Mouse (Mus musculus) midbrain, embryonic 13.5 days (tissue): ENCODE data around the gene Cdk5rap2. TPM values are rescaled to one million over a fixed set of nuclear protein-coding genes. Genes with fewer than 3 reads are reported as not detected.
A peak's percentile ranks its signal among the peaks of the same experiment; 100 is the strongest.

ENCODE experiments used
- ATAC-seq: fragments of 200-750 bp; cut with Nextera tagmentation; 2 replicates; pipeline ENCODE4 v1.8.0; 2017; ENCODE audit warnings: mild to moderate bottlenecking, moderate TSS enrichment, moderate library complexity
- H3K27ac ChIP-seq: fragments of 300-500 bp; sonication (generic); 2 replicates; pipeline ENCODE4 v1.5.1; 2015; ENCODE audit warnings: inconsistent platforms, mild to moderate bottlenecking, moderate library complexity
- H3K27me3 ChIP-seq: fragments of 300-500 bp; sonication (generic); 2 replicates; pipeline ENCODE4 v1.6.1; 2015; ENCODE audit warnings: mild to moderate bottlenecking, inconsistent platforms
- H3K36me3 ChIP-seq: fragments of 300-500 bp; sonication (generic); 2 replicates; pipeline ENCODE4 v1.6.1; 2015; ENCODE audit warnings: mild to moderate bottlenecking, inconsistent platforms
- H3K4me1 ChIP-seq: fragments of 300-500 bp; sonication (generic); replicated peaks from 2 replicates; pipeline ENCODE4 v1.6.1; 2015; ENCODE audit warnings: inconsistent platforms
- H3K4me2 ChIP-seq: fragments of 300-500 bp; sonication (generic); replicated peaks from 2 replicates; pipeline ENCODE4 v1.6.1; 2015; ENCODE audit warnings: moderate library complexity, mild to moderate bottlenecking, inconsistent platforms
- H3K4me3 ChIP-seq: fragments of 300-500 bp; sonication (generic); replicated peaks from 2 replicates; pipeline ENCODE4 v1.5.1; 2015; ENCODE audit warnings: mild to moderate bottlenecking, inconsistent platforms
- H3K9ac ChIP-seq: fragments of 300-500 bp; sonication (generic); replicated peaks from 2 replicates; pipeline ENCODE4 v1.6.1; 2015; ENCODE audit warnings: mild to moderate bottlenecking, inconsistent platforms
- H3K9me3 ChIP-seq: fragments of 300-500 bp; sonication (generic); 2 replicates; pipeline ENCODE4 v1.6.1; 2016; ENCODE audit warnings: mild to moderate bottlenecking, inconsistent platforms
- WGBS: fragments of 180-500 bp; shearing (Covaris S2); methylation state at CpG from one replicate; pipeline ENCODE4 v1.1.7; 2015; 5-methylcytosine and 5-hydroxymethylcytosine counted together
- polyA plus RNA-seq: library from polyadenylated mRNA; unstranded; fragments of >200 nt; fragmentation: Nextera tagmentation; extraction: Ambion mirVana; gene quantifications from 2 replicates; pipeline ENCODE4 v1.2.1, GENCODE M21; 2015

Cdk5rap2 gene
- polyA plus RNA-seq, 1 experiment from 2014 or later, result 11.4 TPM

DNA sequence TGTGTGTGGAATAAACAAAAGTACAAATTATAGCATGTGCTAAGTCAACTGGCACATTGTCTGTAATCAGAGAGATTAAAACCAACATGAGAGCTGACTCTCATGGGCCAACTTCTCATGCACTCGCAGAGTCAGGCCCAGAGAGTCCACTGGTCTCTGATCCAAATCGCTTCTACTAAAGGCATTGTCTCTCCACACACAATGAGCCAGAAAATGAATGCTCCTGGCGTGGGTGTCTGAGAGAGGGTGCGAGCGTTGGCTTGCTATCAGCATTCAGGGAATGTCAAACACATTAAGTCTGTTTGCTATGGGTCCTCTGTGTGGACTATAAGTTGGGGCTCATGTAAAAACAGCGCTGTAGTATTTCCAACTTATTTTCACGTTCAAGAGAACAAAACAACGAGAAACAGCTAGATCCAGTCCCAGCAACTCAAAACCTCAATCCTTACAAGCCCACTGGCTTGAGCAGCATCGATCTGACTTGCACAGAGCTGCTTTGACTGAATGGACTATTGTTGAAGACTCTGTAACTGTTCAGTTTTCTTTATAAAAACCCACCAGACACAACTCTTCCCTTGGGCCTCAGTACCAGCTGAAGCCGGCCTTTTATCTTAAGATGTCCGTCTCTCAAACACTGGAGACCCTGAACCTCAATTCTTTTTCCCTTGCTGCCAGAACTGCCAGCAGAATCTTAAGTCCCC, 74.6 kb downstream of the Cdk5rap2 start:
- no peak overlapping the region for H3K4me2 ChIP-seq
- H3K9me3 ChIP-seq, result no peaks in the 10 kb centered on the region
- no peaks in the 10 kb centered on the region for H3K27me3 ChIP-seq
- H3K4me3 ChIP-seq, result no peak overlapping the region
- peak overlapping the region; percentile 15; the same call in 1 of the 2 replicates for H3K27ac ChIP-seq
- 50% methylated on average over 11 of the region's 11 CpGs for WGBS
- peaks cover 6% of the 10 kb centered on the region for H3K36me3 ChIP-seq
- H3K4me1 ChIP-seq, result peaks cover 12% of the 10 kb centered on the region; the same call in 1 of the 2 replicates
- H3K9ac ChIP-seq, result no peak overlapping the region
- ATAC-seq, result peak; percentile 40

DNA sequence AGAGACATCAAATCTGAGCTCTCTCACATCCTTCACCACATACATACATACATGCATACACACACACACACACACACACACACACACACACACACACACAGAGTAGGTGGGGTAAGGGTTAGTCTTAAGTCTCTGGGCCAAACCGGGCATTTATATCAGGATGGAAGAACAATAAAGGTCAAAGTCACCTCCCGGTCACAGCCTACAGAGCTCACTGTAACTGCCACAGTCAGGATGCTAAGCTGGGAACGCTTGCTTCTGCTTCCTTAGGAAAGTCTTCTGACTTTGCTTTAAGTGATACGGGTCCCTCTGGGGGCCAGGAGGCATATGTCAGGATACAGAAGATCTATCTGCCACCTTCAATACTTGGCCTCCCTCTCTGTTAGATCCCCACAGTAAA, 75.2 kb downstream of the Cdk5rap2 start:
- no peak for ATAC-seq
- Histone ChIP-seq H3K36me3 (peaks cover 6% of the 10 kb centered on the region), H3K9ac (no peak overlapping the region), H3K27me3 (no peaks in the 10 kb centered on the region), H3K4me3 (no peak overlapping the region), H3K4me1 (peaks cover 12% of the 10 kb centered on the region; the same call in 1 of the 2 replicates), H3K9me3 (no peaks in the 10 kb centered on the region), H3K27ac (0 out of 2 replicates have a peak overlapping the region, but pooled peaks have one; percentile 15), H3K4me2 (no peak overlapping the region)
- 83% methylated on average over 4 of the region's 4 CpGs for WGBS

DNA sequence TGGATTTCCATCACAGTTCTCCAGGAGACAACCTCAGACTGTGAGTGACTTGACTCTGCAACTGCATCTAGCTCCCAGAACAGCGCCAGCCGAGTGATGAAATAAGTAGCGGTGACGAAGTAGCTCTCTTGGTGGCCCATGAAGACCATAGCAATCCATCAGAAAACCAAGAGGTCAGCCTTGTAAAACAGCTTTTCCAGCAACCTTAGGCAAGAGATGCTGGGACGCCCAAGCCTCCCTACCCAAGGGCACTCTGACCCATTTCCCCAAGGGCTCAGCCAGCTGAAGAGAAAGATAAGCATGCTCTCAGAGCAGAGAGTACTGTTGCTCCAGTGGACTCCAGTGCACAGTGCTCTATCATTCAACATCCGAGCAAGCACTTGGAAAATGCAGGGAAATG, 77.3 kb downstream of the Cdk5rap2 start:
- peaks cover 6% of the 10 kb centered on the region for H3K36me3 ChIP-seq
- H3K9ac ChIP-seq, result no peak overlapping the region
- no peaks in the 10 kb centered on the region for H3K27me3 ChIP-seq
- H3K9me3 ChIP-seq, result no peaks in the 10 kb centered on the region
- no peak overlapping the region for H3K27ac ChIP-seq
- no peak overlapping the region for H3K4me2 ChIP-seq
- no peak for ATAC-seq
- H3K4me3 ChIP-seq, result no peak overlapping the region
- H3K4me1 ChIP-seq, result peaks cover 12% of the 10 kb centered on the region; the same call in 1 of the 2 replicates
- 84% methylated on average over 6 of the region's 6 CpGs for WGBS

DNA sequence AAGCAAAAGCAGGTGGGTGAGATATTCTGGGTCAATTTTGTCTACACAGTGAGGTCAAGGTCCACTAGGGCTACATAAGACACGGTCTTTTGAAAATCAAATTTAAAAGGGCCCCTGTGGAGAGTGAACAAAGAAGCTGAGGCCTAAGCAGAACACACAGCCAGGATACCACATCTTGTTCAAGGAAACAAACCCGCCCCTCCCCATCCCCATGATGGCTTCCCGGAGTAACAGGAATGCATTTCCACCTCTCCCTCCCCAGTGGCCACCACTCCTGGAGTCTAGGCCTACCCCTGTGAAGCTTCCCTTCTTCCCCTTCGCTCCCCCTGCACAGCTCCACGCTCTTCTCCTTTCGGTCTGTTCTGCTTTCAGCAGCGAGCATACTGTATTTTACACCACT, 77.7 kb downstream of the Cdk5rap2 start:
- WGBS, result 65% methylated on average over 7 of the region's 7 CpGs
- no peak overlapping the region for H3K4me2 ChIP-seq

DNA sequence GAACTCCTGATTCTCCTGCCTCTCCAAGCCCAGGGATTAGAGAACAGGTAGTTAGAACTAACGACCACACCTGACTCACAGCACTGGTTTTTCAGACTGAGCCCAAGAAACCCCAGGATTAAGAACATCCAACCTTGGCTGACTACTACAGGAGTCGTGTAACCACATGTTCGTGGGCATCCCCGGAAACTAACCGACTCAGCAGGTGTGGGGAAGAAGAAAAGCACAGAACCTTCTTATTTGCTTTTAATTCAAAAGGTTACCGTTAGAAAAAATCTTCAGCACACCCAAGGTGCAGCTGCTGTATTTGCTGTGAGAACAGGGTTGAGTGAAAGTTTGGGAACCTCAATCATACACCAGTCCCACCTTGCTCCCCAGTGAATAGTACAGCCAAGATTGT, 79.1 kb downstream of the Cdk5rap2 start:
- H3K4me2 ChIP-seq, result no peak overlapping the region
- no peak for ATAC-seq
- no peaks in the 10 kb centered on the region for H3K9me3 ChIP-seq
- H3K36me3 ChIP-seq, result peaks cover 5% of the 10 kb centered on the region; the same call in 1 of the 2 replicates
- 93% methylated on average over 6 of the region's 6 CpGs for WGBS
- no peak overlapping the region for H3K27ac ChIP-seq
- H3K4me1 ChIP-seq, result peaks cover 12% of the 10 kb centered on the region; the same call in 1 of the 2 replicates
- H3K9ac ChIP-seq, result no peak overlapping the region
- H3K4me3 ChIP-seq, result no peak overlapping the region
- H3K27me3 ChIP-seq, result no peaks in the 10 kb centered on the region

More for the DNA sequence above, 77.7 kb downstream of the Cdk5rap2 start:
- H3K9me3 ChIP-seq, result no peaks in the 10 kb centered on the region
- peaks cover 6% of the 10 kb centered on the region for H3K36me3 ChIP-seq
- no peak overlapping the region for H3K27ac ChIP-seq
- no peaks in the 10 kb centered on the region for H3K27me3 ChIP-seq
- H3K4me1 ChIP-seq, result peaks cover 12% of the 10 kb centered on the region; the same call in 1 of the 2 replicates
- no peak overlapping the region for H3K4me3 ChIP-seq
- H3K9ac ChIP-seq, result no peak overlapping the region
- ATAC-seq, result no peak

DNA sequence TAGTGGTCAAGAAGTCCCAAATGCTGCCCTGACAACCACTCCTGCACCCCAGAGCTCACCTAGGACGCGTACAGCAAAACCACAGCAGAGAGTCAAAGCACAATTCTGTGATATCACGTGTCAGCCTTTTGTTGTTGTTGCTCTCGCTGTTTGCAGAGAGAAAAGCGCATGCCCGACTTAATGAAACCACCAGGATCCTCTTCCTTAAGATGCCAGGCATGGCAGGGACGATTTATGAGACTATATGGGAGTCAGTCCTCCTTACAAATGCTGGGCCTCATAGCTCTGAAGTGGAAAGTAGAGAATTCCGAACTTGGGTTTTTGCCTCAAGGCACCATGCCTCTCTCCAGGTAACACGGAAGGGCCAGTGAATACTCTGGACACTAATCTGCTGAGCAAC, 82.2 kb downstream of the Cdk5rap2 start:
- H3K9ac ChIP-seq, result no peak overlapping the region
- WGBS, result 93% methylated on average over 9 of the region's 9 CpGs
- H3K27ac ChIP-seq, result no peak overlapping the region
- H3K27me3 ChIP-seq, result no peaks in the 10 kb centered on the region
- no peak for ATAC-seq
- no peak overlapping the region for H3K4me2 ChIP-seq
- peaks cover 3% of the 10 kb centered on the region; the same call in 1 of the 2 replicates for H3K4me1 ChIP-seq
- H3K36me3 ChIP-seq, result peaks cover 7% of the 10 kb centered on the region; the same call in 1 of the 2 replicates
- no peaks in the 10 kb centered on the region for H3K9me3 ChIP-seq
- no peak overlapping the region for H3K4me3 ChIP-seq

DNA sequence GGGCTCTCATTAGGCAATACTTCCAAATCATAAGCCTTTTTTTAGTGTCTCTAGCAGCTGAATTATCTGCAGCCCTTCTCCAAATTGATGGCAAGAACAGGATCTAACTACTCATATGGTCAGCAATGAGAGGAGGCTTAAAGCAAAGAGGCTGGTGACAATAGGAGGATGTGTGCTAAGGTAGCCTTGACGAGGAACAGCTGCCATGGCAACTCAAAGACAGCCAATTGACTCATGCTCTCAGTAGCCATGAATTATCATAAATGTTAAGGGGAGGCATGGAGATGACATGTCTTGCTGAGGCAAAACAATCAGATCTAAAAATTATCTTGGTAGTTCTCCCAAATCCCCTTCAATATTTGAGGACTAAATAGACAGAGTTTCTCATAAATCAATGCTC, 82.8 kb downstream of the Cdk5rap2 start:
- Histone ChIP-seq H3K9ac (no peak overlapping the region), H3K4me3 (no peak overlapping the region), H3K27me3 (no peaks in the 10 kb centered on the region), H3K36me3 (peaks cover 7% of the 10 kb centered on the region; the same call in 1 of the 2 replicates), H3K9me3 (no peaks in the 10 kb centered on the region), H3K4me2 (no peak overlapping the region), H3K4me1 (no peaks in the 10 kb centered on the region), H3K27ac (no peak overlapping the region)
- no peak for ATAC-seq
- WGBS, result 43% methylated on average over 1 of the region's 1 CpGs

DNA sequence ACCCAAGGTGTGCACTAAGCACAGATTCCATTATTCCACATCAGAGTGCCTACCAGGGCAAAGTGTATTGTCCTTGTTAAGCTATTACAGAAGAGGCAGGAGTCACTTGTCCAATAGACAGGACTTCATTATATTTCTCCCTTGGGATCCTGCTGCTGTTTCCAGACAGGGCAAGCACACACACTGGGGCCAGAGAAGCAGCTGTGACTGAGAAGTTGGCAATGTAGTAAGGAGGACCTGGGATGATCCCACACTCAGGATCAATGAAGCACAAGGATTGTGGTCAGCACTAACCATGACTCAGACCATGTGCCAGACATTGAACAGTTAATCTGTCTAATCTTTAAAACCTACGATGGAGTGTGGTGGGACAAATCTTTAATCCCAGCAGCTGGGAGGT, 88.7 kb downstream of the Cdk5rap2 start:
- ATAC-seq, result no peak
- no peaks in the 10 kb centered on the region for H3K9me3 ChIP-seq
- peaks cover 13% of the 10 kb centered on the region for H3K36me3 ChIP-seq
- no peaks in the 10 kb centered on the region for H3K27me3 ChIP-seq
- WGBS, result 45% methylated on average over 1 of the region's 1 CpGs
- no peak overlapping the region for H3K4me2 ChIP-seq
- H3K4me1 ChIP-seq, result no peaks in the 10 kb centered on the region
- no peak overlapping the region for H3K4me3 ChIP-seq
- no peak overlapping the region for H3K9ac ChIP-seq
- H3K27ac ChIP-seq, result no peak overlapping the region

DNA sequence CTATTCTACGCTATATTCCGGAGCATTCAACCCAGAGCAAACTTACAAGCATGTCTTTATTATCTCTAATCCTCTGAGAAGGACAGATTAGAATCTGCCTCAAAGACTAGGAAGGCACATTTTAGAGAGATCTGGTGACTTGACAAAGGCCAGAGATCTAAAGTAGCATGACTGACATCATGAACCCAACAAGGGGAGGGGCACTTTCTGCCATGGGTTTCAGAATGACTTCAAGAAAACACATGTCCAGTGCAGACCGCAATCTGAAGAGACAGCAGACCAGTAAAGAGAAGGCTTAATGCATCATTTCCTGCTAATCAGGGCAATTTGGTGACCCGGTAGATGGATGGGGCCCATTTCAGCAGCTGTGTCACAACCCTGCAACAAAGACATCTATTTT, 98.1 kb downstream of the Cdk5rap2 start:
- 0 out of 2 replicates have a peak, but pooled peaks cover 3% of the 10 kb centered on the region for H3K4me1 ChIP-seq
- H3K4me2 ChIP-seq, result no peak overlapping the region
- WGBS, result 85% methylated on average over 4 of the region's 4 CpGs
- H3K4me3 ChIP-seq, result no peak overlapping the region
- H3K27me3 ChIP-seq, result no peaks in the 10 kb centered on the region
- no peaks in the 10 kb centered on the region for H3K9me3 ChIP-seq
- H3K27ac ChIP-seq, result no peak overlapping the region
- peaks cover 30% of the 10 kb centered on the region for H3K36me3 ChIP-seq
- H3K9ac ChIP-seq, result no peak overlapping the region
- ATAC-seq, result no peak

DNA sequence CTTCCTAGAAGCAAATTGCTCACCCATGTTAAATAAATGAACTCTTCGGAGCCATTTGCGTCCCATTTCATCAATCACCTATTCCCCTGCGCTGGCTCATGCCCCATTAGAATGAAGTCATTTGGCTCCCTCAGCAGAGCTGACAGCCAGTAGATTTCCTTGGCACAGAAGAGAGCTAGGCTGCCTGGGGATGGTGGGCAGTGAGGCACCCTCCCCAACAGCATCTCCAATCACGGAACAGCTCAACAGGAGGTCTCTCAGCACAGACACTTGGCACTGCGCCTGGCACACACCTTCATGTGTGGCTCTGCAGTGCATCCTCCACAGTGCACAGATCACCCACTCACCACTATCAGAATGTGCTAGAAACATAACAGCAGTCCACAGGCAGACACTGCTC, 98.7 kb downstream of the Cdk5rap2 start:
- Histone ChIP-seq H3K9me3 (no peaks in the 10 kb centered on the region), H3K9ac (no peak overlapping the region), H3K4me3 (no peak overlapping the region), H3K4me2 (no peak overlapping the region), H3K27ac (no peak overlapping the region), H3K4me1 (0 out of 2 replicates have a peak, but pooled peaks cover 3% of the 10 kb centered on the region), H3K27me3 (no peaks in the 10 kb centered on the region), H3K36me3 (peaks cover 24% of the 10 kb centered on the region)
- ATAC-seq, result peak; percentile 63; the same call in 1 of the 2 replicates
- WGBS, result 86% methylated on average over 5 of the region's 5 CpGs

DNA sequence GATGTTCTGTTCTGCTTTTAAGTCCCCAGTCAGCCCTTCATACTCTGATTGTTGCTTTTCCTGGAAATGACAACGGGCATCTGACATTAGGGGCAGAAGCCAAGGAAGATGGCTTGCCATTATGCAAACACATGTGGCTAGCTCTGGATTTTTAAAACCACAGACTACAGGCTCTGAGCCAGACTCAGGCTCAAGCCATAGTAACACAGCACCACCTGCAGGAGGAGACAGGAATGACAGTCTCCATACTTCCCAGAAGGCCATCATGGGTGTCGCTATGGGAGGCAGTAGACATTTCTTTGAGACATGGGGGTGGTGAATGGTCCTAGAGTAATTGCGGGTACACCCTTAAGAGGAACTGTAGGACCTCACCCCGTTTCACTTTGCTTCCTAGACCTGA, 103.0 kb downstream of the Cdk5rap2 start:
- peak; percentile 28; the same call in 1 of the 2 replicates for ATAC-seq
- Histone ChIP-seq H3K4me2 (no peak overlapping the region), H3K27ac (no peak overlapping the region), H3K27me3 (no peaks in the 10 kb centered on the region), H3K9me3 (no peaks in the 10 kb centered on the region), H3K4me3 (no peak overlapping the region), H3K9ac (no peak overlapping the region), H3K4me1 (0 out of 2 replicates have a peak, but pooled peaks cover 3% of the 10 kb centered on the region), H3K36me3 (0 out of 2 replicates have a peak, but pooled peaks cover 20% of the 10 kb centered on the region)
- 77% methylated on average over 4 of the region's 4 CpGs for WGBS

DNA sequence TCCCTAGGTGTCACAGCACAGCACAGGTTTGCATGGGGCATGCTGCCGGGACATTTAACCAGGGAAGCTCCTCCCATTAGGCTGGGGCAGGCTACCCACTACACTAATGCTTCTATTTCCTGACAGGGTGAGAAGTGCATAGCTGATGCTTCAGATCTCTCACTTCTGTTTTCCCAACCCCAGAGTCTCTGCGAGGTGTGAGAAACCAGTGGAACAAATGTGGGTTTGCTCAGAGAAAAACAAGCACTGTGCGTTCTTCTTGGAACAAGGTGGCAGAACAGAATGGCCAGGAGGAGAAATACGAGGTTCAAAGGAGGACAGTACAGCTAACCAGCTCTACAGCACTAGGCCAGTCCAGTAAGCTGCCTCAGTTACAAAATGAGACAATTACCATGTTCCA, 106.4 kb downstream of the Cdk5rap2 start:
- Histone ChIP-seq H3K27me3 (no peaks in the 10 kb centered on the region), H3K4me3 (no peak overlapping the region), H3K36me3 (peaks cover 39% of the 10 kb centered on the region), H3K9me3 (no peaks in the 10 kb centered on the region), H3K4me2 (no peak overlapping the region), H3K9ac (no peak overlapping the region), H3K4me1 (no peaks in the 10 kb centered on the region), H3K27ac (no peak overlapping the region)
- WGBS, result 89% methylated on average over 4 of the region's 4 CpGs
- ATAC-seq, result no peak
